Mouse (Mus musculus) embryonic facial prominence, embryonic 15.5 days (tissue): ENCODE results near the gene Slc5a1. TPM values are rescaled to one million over a fixed set of nuclear protein-coding genes. Genes with fewer than 3 reads are reported as not detected.

Source experiments
- ATAC-seq: fragments of 200-750 bp; cut with Nextera tagmentation; 2 replicates; pipeline ENCODE4 v1.8.0; 2017; ENCODE audit warnings: low read depth, moderate TSS enrichment; ENCODE audit not compliant: insufficient number of reproducible peaks, low FRiP score, low TSS enrichment
- H3K27ac ChIP-seq: fragments of 300-500 bp; sonication (generic); replicated peaks from 2 replicates; pipeline ENCODE4 v1.5.1; 2015; ENCODE audit warnings: mild to moderate bottlenecking, inconsistent platforms
- H3K27me3 ChIP-seq: fragments of 300-500 bp; sonication (generic); 2 replicates; pipeline ENCODE4 v1.6.1; 2015; ENCODE audit warnings: inconsistent platforms
- H3K36me3 ChIP-seq: fragments of 300-500 bp; sonication (generic); 2 replicates; pipeline ENCODE4 v1.6.1; 2015; ENCODE audit warnings: mild to moderate bottlenecking, inconsistent platforms
- H3K4me1 ChIP-seq: fragments of 300-500 bp; sonication (generic); 2 replicates; pipeline ENCODE4 v1.6.1; 2015; ENCODE audit warnings: inconsistent platforms
- H3K4me2 ChIP-seq: fragments of 300-500 bp; sonication (generic); replicated peaks from 2 replicates; pipeline ENCODE4 v1.6.1; 2015; ENCODE audit warnings: mild to moderate bottlenecking, inconsistent platforms
- H3K4me3 ChIP-seq: fragments of 300-500 bp; sonication (generic); replicated peaks from 2 replicates; pipeline ENCODE4 v1.5.1; 2015; ENCODE audit warnings: mild to moderate bottlenecking, inconsistent platforms
- H3K9ac ChIP-seq: fragments of 300-500 bp; sonication (generic); 2 replicates; pipeline ENCODE4 v1.6.1; 2015; ENCODE audit warnings: inconsistent platforms
- H3K9me3 ChIP-seq: fragments of 300-500 bp; sonication (generic); replicated peaks from 2 replicates; pipeline ENCODE4 v1.6.1; 2016; ENCODE audit warnings: inconsistent platforms
- WGBS: fragments of 180-500 bp; shearing (Covaris S2); methylation state at CpG from one replicate; pipeline ENCODE4 v1.1.7; 2015; 5-methylcytosine and 5-hydroxymethylcytosine counted together
- polyA plus RNA-seq: library from polyadenylated mRNA; unstranded; fragments of >200 nt; fragmentation: Nextera tagmentation; extraction: Ambion mirVana; gene quantifications from 2 replicates; pipeline ENCODE4 v1.2.1, GENCODE M21; 2015

Gene Slc5a1
- polyA plus RNA-seq, 1 experiment from 2014 or later: 2.0 TPM

- H3K27ac ChIP-seq: no peak overlapping the region
- H3K36me3 ChIP-seq: no peaks in the 10 kb centered on the region
- WGBS: 79% methylated on average over 5 of the region's 5 CpGs
- no peaks in the 10 kb centered on the region for H3K9me3 ChIP-seq
- H3K9ac ChIP-seq: no peak overlapping the region
- H3K4me1 ChIP-seq: peaks cover 8% of the 10 kb centered on the region; the same call in 1 of the 2 replicates
- H3K27me3 ChIP-seq: no peaks in the 10 kb centered on the region
- no peak for ATAC-seq
- H3K4me3 ChIP-seq: no peak overlapping the region
- H3K4me2 ChIP-seq: no peak overlapping the region
Measured at GRCm38 (mm10) chr5:33211254-33211653, 107.2 kb downstream of the Slc5a1 start.

Other genes with a start within 250 kb of the Slc5a1 start
- 14.4 and 16.9 TPM in 2 replicates for gene Prr14l, start 250.0 kb upstream of the Slc5a1 start, polyA plus RNA-seq
- 22.2 and 23.4 TPM in 2 replicates for gene Depdc5, start 240.5 kb upstream of the Slc5a1 start, polyA plus RNA-seq
- gene Ywhah, start 85.4 kb upstream of the Slc5a1 start, polyA plus RNA-seq: 362 and 371 TPM in 2 replicates
- 13.7 and 16.6 TPM in 2 replicates for gene Spon2, start 114.2 kb downstream of the Slc5a1 start, polyA plus RNA-seq
- 312 and 319 TPM in 2 replicates for gene Ctbp1, start 170.8 kb downstream of the Slc5a1 start, polyA plus RNA-seq
- gene Maea, start 231.3 kb downstream of the Slc5a1 start, polyA plus RNA-seq: 116 and 118 TPM in 2 replicates